Mouse (Mus musculus): Measurements from ENCODE around the gene Prss23. TPM values are rescaled to one million over a fixed set of nuclear protein-coding genes. Genes with fewer than 3 reads are reported as not detected.

Prss23 gene
- polyA plus RNA-seq, 1 experiment from 2014 or later: 14.9 TPM

GRCm38 (mm10) chr7:89522170-89522569 lies 4.8 kb downstream of the Prss23 start:
- Histone ChIP-seq H3K4me3 (ENCODE audit: low read depth, low read length) (no peak overlapping the region), H3K4me2 (ENCODE audit: low read depth, severe bottlenecking) (no peak overlapping the region), H3K9ac (ENCODE audit: low read length) (no peak overlapping the region), H3K27ac (replicated peaks; ENCODE audit: low read depth, low read length) (no peak overlapping the region), H3K27me3 (ENCODE audit: control insufficient read depth, insufficient read depth, low read length) (no peaks in the 10 kb centered on the region), H3K36me3 (ENCODE audit: control insufficient read depth, insufficient read depth, low read length) (no peaks in the 10 kb centered on the region), H3K9me3 (ENCODE audit: control insufficient read depth, low read length) (no peaks in the 10 kb centered on the region), H3K4me1 (ENCODE audit: control insufficient read depth, insufficient read depth, low read length) (peaks cover 5% of the 10 kb centered on the region; the same call in 1 of the 2 replicates)
- DNase-seq (ENCODE audit: low spot score) (no peak), ATAC-seq (ENCODE audit: insufficient number of reproducible peaks, low FRiP score, low TSS enrichment, low read depth) (no peak)
- WGBS: 50% methylated on average over 10 of the region's 10 CpGs

DNA sequence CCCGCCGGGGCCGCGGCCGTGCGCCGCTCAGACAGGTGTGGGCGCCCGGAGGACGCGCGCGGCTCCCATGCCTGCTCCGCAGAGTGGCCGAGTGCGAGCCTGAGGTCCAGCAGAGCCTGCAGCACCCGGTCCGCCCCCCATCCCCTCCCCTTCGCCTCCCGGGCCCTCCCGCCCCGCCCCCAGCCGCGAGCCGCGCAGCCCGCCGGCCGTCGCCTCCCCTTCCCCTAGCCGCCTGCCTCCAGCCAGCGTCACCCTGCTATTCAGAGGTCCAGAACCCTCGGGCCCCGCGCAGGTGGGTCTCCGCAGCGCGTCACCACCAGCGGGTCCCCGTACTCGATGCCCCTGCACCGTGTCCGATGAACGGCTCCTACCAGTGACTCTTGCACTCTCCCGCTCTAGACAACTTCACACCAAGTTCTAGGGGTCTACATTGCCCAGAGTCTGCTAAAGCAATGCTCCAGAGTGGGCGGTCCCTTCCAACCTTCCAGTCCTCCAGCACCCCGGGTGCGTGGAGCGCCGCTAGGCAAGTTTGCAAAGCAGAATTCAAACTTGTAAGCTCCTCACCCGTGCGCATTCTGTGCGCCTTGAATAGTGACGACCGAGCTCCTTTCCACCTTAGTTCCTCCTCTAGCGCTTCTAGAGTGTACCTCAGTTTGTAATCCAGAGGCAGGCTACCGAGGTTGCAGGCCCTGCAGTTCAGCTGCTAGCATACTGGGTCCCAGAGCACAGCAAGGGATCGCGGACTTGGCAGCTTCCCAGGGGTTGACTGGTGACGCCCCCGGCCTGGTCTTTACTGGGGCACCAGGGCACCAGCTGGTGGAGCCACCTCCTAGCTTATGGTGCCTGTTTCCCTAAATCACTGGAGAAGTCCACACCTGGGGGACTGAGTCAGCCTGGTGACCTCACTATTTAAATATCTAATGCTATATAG lies 9.3 kb downstream of the Prss23 start:
- Histone ChIP-seq H3K4me3 (ENCODE audit: low read depth, low read length) (peak overlapping the region; percentile 68), H3K27ac (replicated peaks; ENCODE audit: low read depth, low read length) (no peak overlapping the region; the same call in 1 of the 2 replicates), H3K4me1 (ENCODE audit: control insufficient read depth, insufficient read depth, low read length) (0 out of 2 replicates have a peak, but pooled peaks cover 2% of the 10 kb centered on the region), H3K9ac (ENCODE audit: low read length) (peak overlapping the region; percentile 70), H3K36me3 (ENCODE audit: control insufficient read depth, insufficient read depth, low read length) (no peaks in the 10 kb centered on the region), H3K9me3 (ENCODE audit: control insufficient read depth, low read length) (no peaks in the 10 kb centered on the region), H3K27me3 (ENCODE audit: control insufficient read depth, insufficient read depth, low read length) (peaks cover 6% of the 10 kb centered on the region), H3K4me2 (ENCODE audit: low read depth, severe bottlenecking) (peak overlapping the region; percentile 94)
- ATAC-seq (ENCODE audit: insufficient number of reproducible peaks, low FRiP score, low TSS enrichment, low read depth): peak; percentile 89
- peak; percentile 74 for DNase-seq (ENCODE audit: low spot score)
- 1% methylated on average over 48 of the region's 61 CpGs for WGBS

- 11% methylated on average over 32 of the region's 32 CpGs for whole genome bisulfite sequencing
- peak; percentile 73 for ATAC-seq (ENCODE audit: insufficient number of reproducible peaks, low FRiP score, low TSS enrichment, low read depth)
Observed at GRCm38 (mm10) chr7:89516551-89517459, 10.2 kb downstream of the Prss23 start.

DNA sequence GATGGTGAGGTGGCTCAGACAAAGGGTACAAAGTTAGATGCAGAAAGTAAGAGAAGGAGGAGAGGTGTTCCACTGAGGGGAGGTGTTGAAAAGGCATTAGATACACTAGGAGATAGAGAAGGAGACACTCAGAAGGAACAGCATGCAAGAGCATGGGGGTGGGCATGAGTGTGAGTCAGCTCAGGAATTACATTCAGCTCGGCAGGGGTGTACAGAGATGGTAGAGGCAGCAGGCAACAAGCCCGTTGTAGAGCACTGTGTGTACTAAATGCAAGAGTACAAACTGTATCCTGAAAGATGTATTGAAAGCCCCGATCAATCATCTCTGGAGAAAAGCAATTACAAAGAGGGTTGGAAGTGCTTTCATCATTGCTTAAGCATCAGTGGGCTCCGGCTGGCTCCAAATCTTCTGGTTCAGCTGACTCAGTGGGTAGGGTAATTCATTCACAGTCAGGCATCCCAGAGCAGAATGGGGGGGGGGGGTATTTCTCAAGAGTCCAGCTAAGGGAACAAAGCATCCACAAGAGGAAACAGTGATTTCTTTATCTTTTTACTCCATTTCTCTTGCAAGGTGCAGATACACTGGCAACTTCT lies 15.0 kb downstream of the Prss23 start:
- Histone ChIP-seq H3K36me3 (ENCODE audit: control insufficient read depth, insufficient read depth, low read length) (no peaks in the 10 kb centered on the region), H3K4me3 (ENCODE audit: low read depth, low read length) (no peak overlapping the region), H3K27me3 (ENCODE audit: control insufficient read depth, insufficient read depth, low read length) (peaks cover 6% of the 10 kb centered on the region), H3K9me3 (ENCODE audit: control insufficient read depth, low read length) (no peaks in the 10 kb centered on the region), H3K4me2 (ENCODE audit: low read depth, severe bottlenecking) (no peak overlapping the region), H3K27ac (replicated peaks; ENCODE audit: low read depth, low read length) (no peak overlapping the region), H3K9ac (ENCODE audit: low read length) (no peak overlapping the region), H3K4me1 (ENCODE audit: control insufficient read depth, insufficient read depth, low read length) (no peaks in the 10 kb centered on the region)
- ATAC-seq (ENCODE audit: insufficient number of reproducible peaks, low FRiP score, low TSS enrichment, low read depth) (no peak), DNase-seq (ENCODE audit: low spot score) (no peak)
- WGBS: 80% methylated on average over 4 of the region's 4 CpGs

More at GRCm38 (mm10) chr7:89516551-89517459, 10.2 kb downstream of the Prss23 start:
- H3K27ac ChIP-seq (replicated peaks; ENCODE audit: low read depth, low read length): no peak overlapping the region; the same call in 1 of the 2 replicates
- H3K9ac ChIP-seq (ENCODE audit: low read length): peak overlapping the region; percentile 70
- H3K9me3 ChIP-seq (ENCODE audit: control insufficient read depth, low read length): no peaks in the 10 kb centered on the region
- 0 out of 2 replicates have a peak, but pooled peaks cover 2% of the 10 kb centered on the region for H3K4me1 ChIP-seq (ENCODE audit: control insufficient read depth, insufficient read depth, low read length)
- H3K27me3 ChIP-seq (ENCODE audit: control insufficient read depth, insufficient read depth, low read length): peaks cover 6% of the 10 kb centered on the region
- H3K36me3 ChIP-seq (ENCODE audit: control insufficient read depth, insufficient read depth, low read length): no peaks in the 10 kb centered on the region
- peak overlapping the region; percentile 94 for H3K4me2 ChIP-seq (ENCODE audit: low read depth, severe bottlenecking)
- H3K4me3 ChIP-seq (ENCODE audit: low read depth, low read length): peak overlapping the region; percentile 68
- DNase-seq (ENCODE audit: low spot score): no peak

DNA sequence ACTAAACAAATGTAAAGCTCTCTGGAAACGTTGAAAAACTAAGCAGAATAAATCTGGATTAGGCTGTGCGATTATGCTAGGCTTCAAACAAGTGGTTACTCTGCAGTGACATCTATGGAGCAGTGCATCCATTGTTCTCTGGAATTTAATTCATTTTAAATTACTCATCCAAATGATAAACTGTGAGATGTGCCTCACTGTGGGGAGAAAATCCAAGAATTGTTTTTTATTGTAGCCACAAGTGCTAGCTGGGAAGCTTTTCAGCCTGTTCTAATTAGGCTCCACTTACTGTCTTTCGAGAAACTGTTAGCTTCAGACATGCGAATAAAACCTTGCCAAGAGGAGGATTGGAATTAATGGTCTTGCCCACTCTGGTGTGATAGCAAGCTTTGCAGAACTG lies 18.3 kb downstream of the Prss23 start:
- WGBS: 67% methylated on average over 4 of the region's 4 CpGs
- Histone ChIP-seq H3K9me3 (ENCODE audit: control insufficient read depth, low read length) (no peaks in the 10 kb centered on the region), H3K27ac (replicated peaks; ENCODE audit: low read depth, low read length) (no peak overlapping the region), H3K36me3 (ENCODE audit: control insufficient read depth, insufficient read depth, low read length) (no peaks in the 10 kb centered on the region), H3K4me2 (ENCODE audit: low read depth, severe bottlenecking) (no peak overlapping the region), H3K4me1 (ENCODE audit: control insufficient read depth, insufficient read depth, low read length) (no peaks in the 10 kb centered on the region), H3K9ac (ENCODE audit: low read length) (no peak overlapping the region), H3K27me3 (ENCODE audit: control insufficient read depth, insufficient read depth, low read length) (no peaks in the 10 kb centered on the region), H3K4me3 (ENCODE audit: low read depth, low read length) (no peak overlapping the region)
- ATAC-seq (ENCODE audit: insufficient number of reproducible peaks, low FRiP score, low TSS enrichment, low read depth) (no peak), DNase-seq (ENCODE audit: low spot score) (no peak)

DNA sequence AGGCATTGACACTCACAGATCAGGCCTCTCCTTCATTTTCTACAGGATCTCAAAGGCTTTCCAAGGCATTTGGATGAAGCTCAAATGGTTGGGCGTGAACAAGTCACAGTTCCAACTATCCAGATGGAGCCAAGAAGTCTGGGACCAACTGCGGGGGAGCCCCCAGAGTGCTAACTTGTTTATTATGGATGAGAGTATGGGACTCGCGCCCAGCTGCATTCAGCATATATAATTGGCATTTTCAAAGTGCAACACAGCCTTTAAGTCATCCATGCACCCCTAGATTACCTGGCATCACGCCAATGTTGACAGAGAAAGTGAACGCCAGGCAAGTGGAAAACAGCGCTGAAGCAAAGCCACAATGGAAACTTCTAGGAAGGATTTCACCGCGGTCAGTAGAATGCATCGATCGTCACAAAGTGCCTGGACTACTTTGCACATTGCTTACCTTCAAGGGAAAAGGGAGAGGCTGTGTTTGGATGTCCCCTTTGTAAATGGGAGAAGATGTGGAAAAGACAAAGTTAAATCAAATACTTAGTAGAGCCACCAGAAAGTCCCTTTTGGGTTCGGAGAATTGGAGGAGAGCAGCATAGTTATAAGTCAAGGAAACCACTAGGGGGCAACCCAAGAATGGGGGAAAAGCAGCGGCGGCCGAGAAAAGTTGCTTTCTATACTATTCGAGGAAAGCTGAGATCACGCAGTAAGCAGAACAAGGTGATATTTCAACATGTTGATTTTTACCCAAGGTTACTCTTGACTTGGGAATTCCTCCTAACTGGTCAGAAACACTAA lies 27.3 kb downstream of the Prss23 start:
- Histone ChIP-seq H3K4me3 (ENCODE audit: low read depth, low read length) (no peak overlapping the region), H3K27ac (replicated peaks; ENCODE audit: low read depth, low read length) (no peak overlapping the region), H3K36me3 (ENCODE audit: control insufficient read depth, insufficient read depth, low read length) (no peaks in the 10 kb centered on the region), H3K9me3 (ENCODE audit: control insufficient read depth, low read length) (no peaks in the 10 kb centered on the region), H3K9ac (ENCODE audit: low read length) (no peak overlapping the region), H3K4me1 (ENCODE audit: control insufficient read depth, insufficient read depth, low read length) (no peaks in the 10 kb centered on the region), H3K27me3 (ENCODE audit: control insufficient read depth, insufficient read depth, low read length) (no peaks in the 10 kb centered on the region), H3K4me2 (ENCODE audit: low read depth, severe bottlenecking) (peak overlapping the region; percentile 16)
- ATAC-seq (ENCODE audit: insufficient number of reproducible peaks, low FRiP score, low TSS enrichment, low read depth): no peak
- whole genome bisulfite sequencing: 35% methylated on average over 17 of the region's 17 CpGs
- DNase-seq (ENCODE audit: low spot score): peak; percentile 72

DNA sequence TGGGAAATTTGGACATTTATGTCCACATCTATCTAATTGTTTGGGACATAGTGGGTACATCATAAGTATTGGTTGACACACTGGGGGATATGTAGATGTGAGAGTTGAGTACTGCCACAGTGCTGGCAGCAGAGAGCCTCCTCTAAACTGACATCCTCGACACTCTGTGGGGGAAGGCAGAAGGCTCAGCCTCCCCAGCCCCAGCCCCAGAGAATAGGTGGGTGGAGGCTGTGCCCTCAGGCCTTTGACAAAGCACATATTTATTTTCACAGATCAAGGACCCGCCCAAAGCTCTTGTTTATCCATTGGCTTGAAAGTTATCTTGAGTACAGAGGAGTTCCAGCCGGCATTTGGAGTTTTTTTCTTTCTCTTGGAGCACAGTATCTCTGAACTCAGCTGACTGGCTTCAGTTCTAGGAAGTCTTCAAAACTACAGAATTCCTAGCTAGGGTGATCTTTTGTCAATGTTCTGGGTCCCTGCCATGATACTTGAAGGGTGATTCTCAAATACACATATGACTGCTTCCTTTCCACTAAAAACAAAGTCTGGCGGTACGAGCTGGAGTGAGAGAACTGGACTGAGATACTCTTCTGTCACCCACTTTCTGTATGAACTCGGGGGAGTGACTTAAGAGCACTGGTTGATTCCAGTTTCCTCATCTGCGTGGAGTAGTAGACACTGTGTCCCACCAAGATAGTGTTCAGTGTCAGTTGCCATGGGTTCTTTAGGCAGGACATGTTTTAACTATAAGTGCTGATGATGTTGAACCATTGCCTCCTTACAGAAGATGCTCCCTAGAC lies 43.0 kb downstream of the Prss23 start:
- Histone ChIP-seq H3K4me1 (ENCODE audit: control insufficient read depth, insufficient read depth, low read length) (no peaks in the 10 kb centered on the region), H3K4me3 (ENCODE audit: low read depth, low read length) (no peak overlapping the region), H3K27ac (replicated peaks; ENCODE audit: low read depth, low read length) (no peak overlapping the region), H3K9ac (ENCODE audit: low read length) (no peak overlapping the region), H3K9me3 (ENCODE audit: control insufficient read depth, low read length) (no peaks in the 10 kb centered on the region), H3K4me2 (ENCODE audit: low read depth, severe bottlenecking) (no peak overlapping the region), H3K36me3 (ENCODE audit: control insufficient read depth, insufficient read depth, low read length) (no peaks in the 10 kb centered on the region), H3K27me3 (ENCODE audit: control insufficient read depth, insufficient read depth, low read length) (no peaks in the 10 kb centered on the region)
- 75% methylated on average over 7 of the region's 7 CpGs for WGBS
- ATAC-seq (ENCODE audit: insufficient number of reproducible peaks, low FRiP score, low TSS enrichment, low read depth) (no peak), DNase-seq (ENCODE audit: low spot score) (no peak)
